Mouse (Mus musculus) kidney, postnatal 36 days (tissue): Measurements from ENCODE around the gene Tmem132c.

Experiments used
- DNase-seq, 2 experiments: peaks; one replicate each; pipeline ENCODE4 v3.0.0; 2021 to 2022; ENCODE audit warnings: mixed read lengths in 2 of 2

Tmem132c gene

DNA sequence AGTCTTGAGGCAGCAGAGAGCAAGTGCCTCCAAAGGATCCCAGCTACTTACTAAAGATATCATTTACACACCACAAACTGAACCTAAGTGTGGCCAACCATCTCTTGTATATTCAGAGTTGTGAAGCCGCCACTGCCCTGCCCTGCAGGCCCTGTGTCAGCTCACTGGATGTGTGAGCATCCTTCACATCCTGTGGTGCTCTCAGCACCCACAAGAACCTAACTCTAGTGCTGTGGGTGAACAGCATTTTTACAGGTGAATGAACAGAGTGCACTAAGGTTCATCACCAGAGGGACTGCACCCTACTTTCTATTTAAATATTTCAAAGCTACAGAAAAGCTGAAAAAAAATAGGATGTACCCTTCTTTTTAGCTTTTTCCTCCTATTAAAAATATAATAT is 370.3 kb downstream of the Tmem132c start:
- no peak for DNase-seq

DNA sequence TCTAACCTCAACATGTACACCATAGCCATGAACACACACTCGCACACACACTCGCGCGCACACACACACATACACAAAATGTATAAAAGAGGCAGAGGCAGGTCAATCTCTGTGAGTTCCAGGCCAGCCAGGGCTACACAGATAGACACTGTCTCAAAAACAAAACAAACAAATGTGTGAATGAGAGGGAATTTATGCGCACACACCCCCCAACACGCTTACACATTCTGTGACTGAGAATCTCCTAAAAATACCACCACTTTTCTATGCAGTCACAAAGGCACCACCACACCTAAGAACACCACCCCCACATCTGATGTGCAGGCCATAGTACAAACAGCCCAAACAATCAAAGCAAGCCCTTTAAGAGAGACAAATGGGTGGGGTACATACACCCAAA is 370.8 kb downstream of the Tmem132c start:
- no peak for DNase-seq
